Mouse (Mus musculus): ENCODE data around the gene Hdhd3. TPM values are rescaled to one million over a fixed set of nuclear protein-coding genes. Genes with fewer than 3 reads are reported as not detected.

Hdhd3 gene
- total RNA-seq, 1 experiment from 2014 or later, result 14.6 TPM

GRCm38 (mm10) chr4:62475793-62476192 is 27.5 kb downstream of the Hdhd3 start:
- no peak for DNase-seq

- no peak for DNase-seq
Observed at GRCm38 (mm10) chr4:62475131-62475530, 28.1 kb downstream of the Hdhd3 start.

- DNase-seq, result no peak
Observed at GRCm38 (mm10) chr4:62472071-62472470, 31.2 kb downstream of the Hdhd3 start.

GRCm38 (mm10) chr4:62470598-62471051 is 32.6 kb downstream of the Hdhd3 start, which contains the start of gene Wdr31:
Gene Wdr31, minus strand, starts transcription at chr4:62470896.
- peak; percentile 81 for DNase-seq

GRCm38 (mm10) chr4:62468158-62468557 is 35.1 kb downstream of the Hdhd3 start:
- no peak for DNase-seq

- no peak for DNase-seq
Observed at GRCm38 (mm10) chr4:62463124-62463523, 40.1 kb downstream of the Hdhd3 start.

- no peak for DNase-seq
Observed at GRCm38 (mm10) chr4:62460348-62460747, 42.9 kb downstream of the Hdhd3 start.

- no peak for DNase-seq
Observed at GRCm38 (mm10) chr4:62459081-62459480, 44.2 kb downstream of the Hdhd3 start.

- DNase-seq, result no peak
Observed at GRCm38 (mm10) chr4:62454995-62455394, 48.3 kb downstream of the Hdhd3 start.

Other genes with a start within 250 kb of the Hdhd3 start
- gene Slc31a2, start 240.9 kb downstream of the Hdhd3 start, total RNA-seq (2021), result 27.7 and 30.6 TPM in 2 replicates
- 34.9 and 42.5 TPM in 2 replicates for gene Fkbp15, start 142.9 kb downstream of the Hdhd3 start, total RNA-seq (2021)
- 50.7 and 51.4 TPM in 2 replicates for gene Slc31a1, start 142.7 kb downstream of the Hdhd3 start, total RNA-seq (2021)
- gene Cdc26, start 94.8 kb downstream of the Hdhd3 start, total RNA-seq (2021), result 70.4 and 85.8 TPM in 2 replicates
- 28.4 and 30.2 TPM in 2 replicates for gene Prpf4, start 94.7 kb downstream of the Hdhd3 start, total RNA-seq (2021)
- gene Rnf183, start 68.2 kb downstream of the Hdhd3 start, total RNA-seq (2021), result not detected in 2 replicates
- 2.4 and 3.0 TPM in 2 replicates for gene Wdr31, start 32.6 kb downstream of the Hdhd3 start, total RNA-seq (2021)
- 2.4 and 3.5 TPM in 2 replicates for gene Bspry, start 23.4 kb downstream of the Hdhd3 start, total RNA-seq (2021)
- 78.1 and 97.7 TPM in 2 replicates for gene Alad, start 16.5 kb upstream of the Hdhd3 start, total RNA-seq (2021)
- gene Pole3, start 21.6 kb upstream of the Hdhd3 start, total RNA-seq (2021), result 49.0 and 52.2 TPM in 2 replicates
- gene 4933430I17Rik, start 21.9 kb upstream of the Hdhd3 start, total RNA-seq (2021), result 0.64 TPM in 1 of 2 replicates, not detected in the other
- gene Rgs3, start 56.4 kb upstream of the Hdhd3 start, total RNA-seq (2021), result 31.5 TPM in 2 replicates